Mouse (Mus musculus): ENCODE measurements at regions not wholly inside any gene's neighbourhood (a gene's known extent, or its start where the extent isn't known, plus 50 kb on each side); places are given as distances from the start of the nearest gene placed in this dataset.

DNA sequence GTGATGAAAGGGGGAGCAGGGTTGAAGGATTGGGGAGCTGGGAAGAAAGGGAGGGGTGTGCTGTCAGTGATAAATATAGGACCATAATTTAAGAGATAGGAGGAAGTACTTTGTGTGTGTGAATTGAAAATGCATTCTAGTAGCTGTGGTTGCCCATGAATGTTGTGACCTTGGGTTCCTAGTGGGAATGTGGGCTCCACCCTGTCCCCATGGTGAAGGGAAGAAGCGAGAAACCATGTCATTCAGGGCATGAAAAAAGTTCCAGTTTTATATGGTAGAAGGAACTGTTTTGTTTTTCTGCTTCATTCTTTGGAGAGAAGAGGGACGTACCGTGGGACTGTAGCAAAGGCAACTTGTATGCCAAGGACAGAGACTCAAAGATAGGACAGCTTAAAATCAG lies 553.3 kb downstream of the Tns1 start:
- Histone ChIP-seq H3K27me3 (replicated peaks; ENCODE audit: insufficient read depth, low read length) (no peaks in the 10 kb centered on the region), H3K4me1 (ENCODE audit: insufficient read depth, low read depth, low read length) (no peaks in the 10 kb centered on the region), H3K4me3 (ENCODE audit: low read depth, low read length) (no peak overlapping the region), H3K36me3 (ENCODE audit: insufficient read depth, low read length) (no peaks in the 10 kb centered on the region), H3K9ac (replicated peaks; ENCODE audit: low read depth) (no peak overlapping the region), H3K27ac (ENCODE audit: low read length) (no peak overlapping the region), H3K9me3 (ENCODE audit: low read length) (no peaks in the 10 kb centered on the region), H3K4me2 (replicated peaks; ENCODE audit: low read depth, low read length) (no peak overlapping the region)
- TF ChIP-seq CTCF (IDR thresholded peaks at IDR 0.05): no peak
- TF ChIP-seq EP300 (IDR thresholded peaks at IDR 0.05): no peak
- 81% methylated on average over 3 of the region's 3 CpGs for WGBS
- DNase-seq (ENCODE audit: low spot score) (no peak), ATAC-seq (no peak)

DNA sequence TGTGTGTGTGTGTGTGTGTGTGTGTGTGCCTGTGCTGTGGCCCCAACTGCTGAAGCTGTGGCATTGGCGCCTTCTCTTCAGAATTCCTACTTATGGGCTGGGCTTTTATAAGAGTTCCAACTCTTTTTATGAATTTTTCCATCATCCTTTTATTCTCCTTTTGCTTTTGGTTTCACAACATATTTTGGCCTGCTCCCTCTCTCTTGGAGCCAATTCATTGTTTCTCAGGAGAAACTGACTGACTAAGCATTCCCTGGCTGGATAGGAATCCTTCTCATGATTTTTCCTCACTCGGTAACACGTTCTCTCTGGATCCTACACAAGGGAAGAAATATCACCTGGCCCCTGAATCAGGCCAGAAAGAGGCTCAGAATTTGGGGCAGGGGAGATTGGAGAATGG lies 551.1 kb upstream of the Tnp1 start:
- H3K9me3 ChIP-seq (ENCODE audit: low read length): no peaks in the 10 kb centered on the region
- no peak overlapping the region for H3K4me2 ChIP-seq (replicated peaks; ENCODE audit: low read depth, low read length)
- DNase-seq (ENCODE audit: low spot score) (peak; percentile 49), ATAC-seq (no peak)
- H3K27me3 ChIP-seq (replicated peaks; ENCODE audit: insufficient read depth, low read length): no peaks in the 10 kb centered on the region
- H3K4me1 ChIP-seq (ENCODE audit: insufficient read depth, low read depth, low read length): no peaks in the 10 kb centered on the region
- WGBS: 63% methylated on average over 3 of the region's 3 CpGs
- no peak overlapping the region for H3K27ac ChIP-seq (ENCODE audit: low read length)
- H3K9ac ChIP-seq (replicated peaks; ENCODE audit: low read depth): no peak overlapping the region
- TF ChIP-seq EP300 (IDR thresholded peaks at IDR 0.05) (no peak), CTCF (IDR thresholded peaks at IDR 0.05) (no peak)
- H3K4me3 ChIP-seq (ENCODE audit: low read depth, low read length): no peak overlapping the region
- H3K36me3 ChIP-seq (ENCODE audit: insufficient read depth, low read length): no peaks in the 10 kb centered on the region

- Histone ChIP-seq H3K4me2 (replicated peaks; ENCODE audit: low read depth, low read length) (no peak overlapping the region), H3K9ac (replicated peaks; ENCODE audit: low read depth) (no peak overlapping the region), H3K27me3 (replicated peaks; ENCODE audit: insufficient read depth, low read length) (no peaks in the 10 kb centered on the region), H3K36me3 (ENCODE audit: insufficient read depth, low read length) (no peaks in the 10 kb centered on the region), H3K27ac (ENCODE audit: low read length) (no peak overlapping the region), H3K4me3 (ENCODE audit: low read depth, low read length) (no peak overlapping the region), H3K4me1 (ENCODE audit: insufficient read depth, low read depth, low read length) (no peaks in the 10 kb centered on the region), H3K9me3 (ENCODE audit: low read length) (no peaks in the 10 kb centered on the region)
- no peak for DNase-seq (ENCODE audit: low spot score)
- WGBS: 69% methylated on average over 1 of the region's 1 CpGs
- ATAC-seq: no peak
- no peak for TF ChIP-seq EP300 (IDR thresholded peaks at IDR 0.05)
Measured at GRCm38 (mm10) chr1:73560594-73560993, 544.9 kb upstream of the Tnp1 start.

- no peak overlapping the region for H3K4me2 ChIP-seq (replicated peaks; ENCODE audit: low read depth, low read length)
- no peaks in the 10 kb centered on the region for H3K27me3 ChIP-seq (replicated peaks; ENCODE audit: insufficient read depth, low read length)
- H3K9me3 ChIP-seq (ENCODE audit: low read length): no peaks in the 10 kb centered on the region
- no peaks in the 10 kb centered on the region for H3K36me3 ChIP-seq (ENCODE audit: insufficient read depth, low read length)
- no peak overlapping the region for H3K27ac ChIP-seq (ENCODE audit: low read length)
- H3K4me1 ChIP-seq (ENCODE audit: insufficient read depth, low read depth, low read length): no peaks in the 10 kb centered on the region
- H3K9ac ChIP-seq (replicated peaks; ENCODE audit: low read depth): no peak overlapping the region
- TF ChIP-seq CTCF (IDR thresholded peaks at IDR 0.05) (no peak), EP300 (IDR thresholded peaks at IDR 0.05) (no peak)
- WGBS: 80% methylated on average over 3 of the region's 3 CpGs
- no peak overlapping the region for H3K4me3 ChIP-seq (ENCODE audit: low read depth, low read length)
- DNase-seq (ENCODE audit: low spot score): no peak
- ATAC-seq: no peak
Measured at GRCm38 (mm10) chr1:73547877-73548276, 532.2 kb upstream of the Tnp1 start.

GRCm38 (mm10) chr1:73545401-73545800 lies 529.7 kb upstream of the Tnp1 start:
- Histone ChIP-seq H3K36me3 (ENCODE audit: insufficient read depth, low read length) (no peaks in the 10 kb centered on the region), H3K9ac (replicated peaks; ENCODE audit: low read depth) (no peak overlapping the region), H3K9me3 (ENCODE audit: low read length) (no peaks in the 10 kb centered on the region), H3K4me3 (ENCODE audit: low read depth, low read length) (no peak overlapping the region), H3K4me1 (ENCODE audit: insufficient read depth, low read depth, low read length) (no peaks in the 10 kb centered on the region), H3K4me2 (replicated peaks; ENCODE audit: low read depth, low read length) (no peak overlapping the region), H3K27ac (ENCODE audit: low read length) (no peak overlapping the region), H3K27me3 (replicated peaks; ENCODE audit: insufficient read depth, low read length) (no peaks in the 10 kb centered on the region)
- DNase-seq (ENCODE audit: low spot score) (peak; percentile 41), ATAC-seq (no peak)
- 52% methylated on average over 6 of the region's 6 CpGs for WGBS
- TF ChIP-seq CTCF (IDR thresholded peaks at IDR 0.05): no peak
- no peak for TF ChIP-seq EP300 (IDR thresholded peaks at IDR 0.05)

- Histone ChIP-seq H3K4me3 (ENCODE audit: low read depth, low read length) (no peak overlapping the region), H3K4me2 (replicated peaks; ENCODE audit: low read depth, low read length) (no peak overlapping the region), H3K27ac (ENCODE audit: low read length) (no peak overlapping the region), H3K9ac (replicated peaks; ENCODE audit: low read depth) (no peak overlapping the region), H3K9me3 (ENCODE audit: low read length) (no peaks in the 10 kb centered on the region), H3K36me3 (ENCODE audit: insufficient read depth, low read length) (no peaks in the 10 kb centered on the region), H3K4me1 (ENCODE audit: insufficient read depth, low read depth, low read length) (no peaks in the 10 kb centered on the region), H3K27me3 (replicated peaks; ENCODE audit: insufficient read depth, low read length) (no peaks in the 10 kb centered on the region)
- DNase-seq (ENCODE audit: low spot score) (no peak), ATAC-seq (no peak)
- WGBS: 52% methylated on average over 5 of the region's 5 CpGs
- no peak for TF ChIP-seq EP300 (IDR thresholded peaks at IDR 0.05)
- no peak for TF ChIP-seq CTCF (IDR thresholded peaks at IDR 0.05)
Measured at GRCm38 (mm10) chr1:73541371-73541770, 525.7 kb upstream of the Tnp1 start.

GRCm38 (mm10) chr1:73538420-73538871 lies 522.7 kb upstream of the Tnp1 start:
- H3K4me2 ChIP-seq (replicated peaks; ENCODE audit: low read depth, low read length): no peak overlapping the region
- ATAC-seq (peak; percentile 52; the same call in 1 of the 2 replicates), DNase-seq (ENCODE audit: low spot score) (no peak)
- H3K27ac ChIP-seq (ENCODE audit: low read length): no peak overlapping the region
- WGBS: 24% methylated on average over 2 of the region's 2 CpGs
- no peaks in the 10 kb centered on the region for H3K9me3 ChIP-seq (ENCODE audit: low read length)
- no peak overlapping the region for H3K4me3 ChIP-seq (ENCODE audit: low read depth, low read length)
- TF ChIP-seq CTCF (IDR thresholded peaks at IDR 0.05) (no peak), EP300 (IDR thresholded peaks at IDR 0.05) (no peak)
- H3K27me3 ChIP-seq (replicated peaks; ENCODE audit: insufficient read depth, low read length): no peaks in the 10 kb centered on the region
- H3K9ac ChIP-seq (replicated peaks; ENCODE audit: low read depth): no peak overlapping the region
- no peaks in the 10 kb centered on the region for H3K4me1 ChIP-seq (ENCODE audit: insufficient read depth, low read depth, low read length)
- no peaks in the 10 kb centered on the region for H3K36me3 ChIP-seq (ENCODE audit: insufficient read depth, low read length)
